Mouse (Mus musculus): ENCODE data around the gene Glg1. TPM values are rescaled to one million over a fixed set of nuclear protein-coding genes. Genes with fewer than 3 reads are reported as not detected.

The Glg1 gene
- 19.3 and 21.6 TPM in 2 replicates for total RNA-seq (2012; rRNA removed)
- 13.6 and 13.8 TPM in 2 replicates for total RNA-seq (2014; rRNA removed)
- 32.2 and 32.4 TPM in 2 replicates for polyA plus RNA-seq (2012; ENCODE audit: insufficient read length, low read depth)

- Histone ChIP-seq H3K27me3 (replicated peaks) (no peaks in the 10 kb centered on the region), H3K4me3 (replicated peaks in 1 of 3; ENCODE audit: low read depth in 2 of 3, low read length in 2 of 3, poor library complexity in 1 of 3) (peak within 1 kb of the TSS; percentile 86 to 90 (median 87)), H3K4me1 (ENCODE audit: control insufficient read depth in 1 of 2, insufficient read depth in 2 of 2) (peaks cover 0 to 16% of the 10 kb centered on the region in 2 experiments; a peak in 2 of 4 replicates), H3K36me3 (replicated peaks in 1 of 2; ENCODE audit: control insufficient read depth in 1 of 2, insufficient read depth in 1 of 2, low read length in 1 of 2) (peaks cover 0 to 14% of the 10 kb centered on the region in 2 experiments), H3K79me2 (replicated peaks; ENCODE audit: control insufficient read depth, extremely low read depth, insufficient read depth, poor library complexity, severe bottlenecking) (peaks cover 23% of the 10 kb centered on the region), H3K4me2 (ENCODE audit: insufficient read depth, low read depth, poor library complexity, severe bottlenecking) (peak within 1 kb of the TSS; percentile 86), H3K9me3 (replicated peaks; ENCODE audit: low read length) (no peaks in the 10 kb centered on the region), H3K27ac (ENCODE audit: insufficient read depth, low read depth) (peak within 1 kb of the TSS; percentile 76), H3K9ac (ENCODE audit: insufficient read depth, low read depth) (peak within 1 kb of the TSS; percentile 88)
- in situ Hi-C loops (cut with MboI; ENCODE audit: low pct_ligation_motif_present, low pct_unique_long_range_greater_than_20kb, low sequenced_read_pairs) (no loop called here), dilution Hi-C loops (cut with MboI; ENCODE audit: extremely low pct_ligation_motif_present, extremely low pct_unique_long_range_greater_than_20kb, low sequenced_read_pairs) (no loop called here)
- peak; percentile 86 for DNase-seq (ENCODE audit: extremely low read depth)
- TF ChIP-seq SMC3 (IDR thresholded peaks at IDR 0.05; ENCODE audit: low read depth, low read length) (no peak), USF1 (IDR thresholded peaks at IDR 0.05; ENCODE audit: low read depth, low read length) (no peak), CHD2 (IDR thresholded peaks at IDR 0.05; ENCODE audit: low read length) (peak; percentile 36; the same call in 1 of the 2 replicates), ELF1 (IDR thresholded peaks at IDR 0.05; ENCODE audit: low read depth, low read length) (no peak; the same call in 1 of the 2 replicates), ZMIZ1 (IDR thresholded peaks at IDR 0.05; ENCODE audit: low read depth, low read length) (peak; percentile 96), ZKSCAN1 (IDR thresholded peaks at IDR 0.05; ENCODE audit: borderline replicate concordance, low read depth, low read length) (no peak), ZC3H11A (IDR thresholded peaks at IDR 0.05; ENCODE audit: low read depth, low read length) (no peak), MXI1 (IDR thresholded peaks at IDR 0.05; ENCODE audit: low read depth, low read length) (peak; percentile 73), HCFC1 (IDR thresholded peaks at IDR 0.05; ENCODE audit: low read depth, low read length) (peak; percentile 59), MAZ (IDR thresholded peaks at IDR 0.05; ENCODE audit: low read depth, low read length) (peak; percentile 58; the same call in 1 of the 2 replicates), MYC (IDR thresholded peaks at IDR 0.05; ENCODE audit: low read depth, low read length) (no peak), USF2 (conservative IDR thresholded peaks at IDR 0.05; ENCODE audit: low read depth, low read length) (no peak), BHLHE40 (IDR thresholded peaks at IDR 0.05; ENCODE audit: low read depth, low read length) (0 out of 2 replicates have a peak, but pooled peaks have one; percentile 7), RCOR1 (conservative IDR thresholded peaks at IDR 0.05; ENCODE audit: low read depth, low read length) (no peak; the same call in 1 of the 2 replicates), IRF4 (IDR thresholded peaks at IDR 0.05; ENCODE audit: low read depth, low read length) (peak; percentile 46), KAT2A (IDR thresholded peaks at IDR 0.05; ENCODE audit: insufficient replicate concordance, low read length) (0 out of 2 replicates have a peak, but pooled peaks have one; percentile 55), MEF2A (IDR thresholded peaks at IDR 0.05; ENCODE audit: borderline replicate concordance, low read depth, low read length) (no peak; the same call in 1 of the 2 replicates), NELFE (IDR thresholded peaks at IDR 0.05; ENCODE audit: low read depth, low read length) (peak; percentile 96), ETS1 (conservative IDR thresholded peaks at IDR 0.05; ENCODE audit: low read depth, low read length) (0 out of 2 replicates have a peak, but pooled peaks have one; percentile 13), TBP (conservative IDR thresholded peaks at IDR 0.05; ENCODE audit: low read depth, low read length) (peak; percentile 83; the same call in 1 of the 2 replicates), ZNF384 (IDR thresholded peaks at IDR 0.05; ENCODE audit: low read depth, low read length) (0 out of 2 replicates have a peak, but pooled peaks have one; percentile 9), CTCF (conservative IDR thresholded peaks at IDR 0.05 in 1 of 2, IDR thresholded peaks at IDR 0.05 in 1 of 2; ENCODE audit: low read depth in 2 of 2, low read length in 2 of 2) (no peak), CHD1 (IDR thresholded peaks at IDR 0.05; ENCODE audit: low read depth, low read length) (peak; percentile 79; the same call in 1 of the 2 replicates), MAFK (IDR thresholded peaks at IDR 0.05; ENCODE audit: insufficient replicate concordance, low read length) (no peak), GABPA (IDR thresholded peaks at IDR 0.05; ENCODE audit: insufficient replicate concordance, low read depth, low read length) (no peak), MAX (IDR thresholded peaks at IDR 0.05; ENCODE audit: low read length) (peak; percentile 13; the same call in 1 of the 2 replicates), JUN (IDR thresholded peaks at IDR 0.05; ENCODE audit: insufficient read depth, low read depth, low read length) (no peak), POLR2A (IDR thresholded peaks at IDR 0.05; ENCODE audit: low read depth, low read length) (peak; percentile 95), JUND (conservative IDR thresholded peaks at IDR 0.05; ENCODE audit: low read depth, low read length) (no peak), TCF12 (IDR thresholded peaks at IDR 0.05; ENCODE audit: low read depth, low read length) (peak; percentile 92), RAD21 (IDR thresholded peaks at IDR 0.05; ENCODE audit: low read depth, low read length) (no peak), SIN3A (IDR thresholded peaks at IDR 0.05; ENCODE audit: low read length) (peak; percentile 81; the same call in 1 of the 2 replicates), UBTF (IDR thresholded peaks at IDR 0.05; ENCODE audit: low read depth, low read length) (peak; percentile 96), NRF1 (IDR thresholded peaks at IDR 0.05; ENCODE audit: low read depth, low read length) (peak; percentile 49), POLR2AphosphoS2 (IDR thresholded peaks at IDR 0.05; ENCODE audit: low read depth, low read length) (peak; percentile 81; the same call in 1 of the 2 replicates), EP300 (IDR thresholded peaks at IDR 0.05; ENCODE audit: low read length) (no peak), E2F4 (IDR thresholded peaks at IDR 0.05; ENCODE audit: insufficient replicate concordance, low read depth, low read length) (no peak)
Measured at GRCm38 (mm10) chr8:111258631-111259407, at the start of gene Glg1. Gene Glg1, minus strand, starts transcription at chr8:111259216.
